19 mouse cellular contexts compared by ENCODE assay signal in the genomic region with DNA sequence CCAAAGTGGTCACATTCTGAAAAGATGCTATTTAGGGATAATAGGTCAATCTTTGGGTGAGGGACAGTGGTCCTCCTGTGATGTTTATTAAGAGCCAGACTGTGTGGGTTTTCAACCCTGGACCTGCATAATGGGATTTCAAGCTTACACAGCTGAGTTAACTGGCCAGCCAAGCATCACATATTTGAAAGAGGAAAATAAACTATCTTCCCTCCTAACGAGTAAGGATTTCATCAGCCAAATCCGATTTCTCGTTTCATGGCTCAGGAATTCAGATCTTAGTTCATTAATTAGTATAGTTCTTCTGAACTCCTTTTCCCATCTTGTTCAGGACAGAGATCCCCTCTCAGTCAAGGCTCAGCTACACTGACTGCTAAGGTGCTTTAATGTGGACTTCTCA.
"Had no signal": no experiment of that assay in that cellular context is flagged by ENCODE, and none has a peak within 500 bp of the region (broad histone marks: within the 10 kb centered on the region; RNA-seq: fewer than 3 reads in every experiment).

No protein-coding gene starts in this region.

- H3K4me3 ChIP-seq: limb, embryonic 10.5 days; limb, embryonic 13.5 days; liver, embryonic 12.5 days; liver, embryonic 15.5 days; lung, embryonic 15.5 days; megakaryocyte, embryonic 14.5 days; midbrain, embryonic 10.5 days; midbrain, embryonic 13.5 days had no signal

- ATAC-seq: inflammation-experienced regulatory T-cells, adult 6 months; intestine, embryonic 16.5 days; liver, embryonic 12.5 days; midbrain, embryonic 13.5 days; midbrain, embryonic 16.5 days had no signal

- H3K27ac ChIP-seq: limb, embryonic 13.5 days; liver, embryonic 12.5 days; liver, embryonic 15.5 days; lung, embryonic 15.5 days; midbrain, embryonic 10.5 days; midbrain, embryonic 13.5 days; stomach, postnatal 0 days had no signal

- H3K9me3 ChIP-seq: limb, embryonic 10.5 days; limb, embryonic 13.5 days; liver, embryonic 12.5 days; liver, embryonic 15.5 days; lung, embryonic 15.5 days; megakaryocyte, embryonic 14.5 days; midbrain, embryonic 10.5 days; midbrain, embryonic 13.5 days had no signal

- H3K27me3 ChIP-seq: limb, embryonic 13.5 days had no signal

- H3K9ac ChIP-seq: limb, embryonic 13.5 days; liver, embryonic 12.5 days; liver, embryonic 15.5 days; lung, embryonic 15.5 days; midbrain, embryonic 13.5 days had no signal

- H3K4me1 ChIP-seq: liver, embryonic 12.5 days; liver, embryonic 15.5 days; megakaryocyte, embryonic 14.5 days had no signal

- H3K36me3 ChIP-seq: limb, embryonic 10.5 days; limb, embryonic 13.5 days; liver, embryonic 12.5 days; liver, embryonic 15.5 days; lung, embryonic 15.5 days; midbrain, embryonic 10.5 days; midbrain, embryonic 13.5 days had no signal

- H3K4me2 ChIP-seq: limb, embryonic 13.5 days; liver, embryonic 12.5 days; liver, embryonic 15.5 days; lung, embryonic 15.5 days; midbrain, embryonic 13.5 days had no signal

- DNase-seq: liver; lung, adult 18-20 months; lung, postnatal 10 days; lung, postnatal 36 days; thymus, adult 2 months; thymus, postnatal 14 days; thymus, postnatal 4 days had no signal
